Mouse (Mus musculus): ENCODE data around the gene Vmn2r42. TPM values are rescaled to one million over a fixed set of nuclear protein-coding genes. Genes with fewer than 3 reads are reported as not detected.
"Not testable (repeated sequence)": the region's sequence is repeated elsewhere in the genome, so short reads cannot be mapped to it uniquely, and the experiment has no call there.

Vmn2r42 gene
- not detected in 2 replicates for polyA plus RNA-seq (2015; fragmentation: Nextera tagmentation; extraction: Ambion mirVana)

DNA sequence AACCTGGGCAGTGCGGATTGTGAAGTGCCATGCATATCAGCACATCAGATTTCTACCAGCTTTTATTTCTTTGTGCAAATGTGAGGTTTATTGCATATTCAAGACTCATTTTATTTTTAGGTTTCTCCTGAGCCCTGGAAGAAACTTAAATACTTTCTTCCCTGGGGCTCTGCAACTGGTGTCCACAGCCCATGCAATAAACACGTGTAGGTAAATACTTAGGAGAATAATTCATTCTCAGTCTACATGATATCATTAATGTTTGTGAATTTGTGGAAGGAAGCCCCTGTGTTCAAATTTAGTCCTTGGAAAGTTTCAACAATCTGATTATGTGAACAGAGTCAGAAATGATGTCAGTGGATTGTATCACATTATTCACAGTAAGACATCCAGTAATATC, at the start of gene Vmn2r42:
Gene Vmn2r42, minus strand, starts transcription at position 101 of the 400 bp plus-strand sequence.
- H3K9ac ChIP-seq (replicated peaks; ENCODE audit: low read depth); DNase-seq (ENCODE audit: low spot score); ATAC-seq; H3K4me1 ChIP-seq (ENCODE audit: insufficient read depth, low read depth, low read length); H3K4me3 ChIP-seq (ENCODE audit: low read depth, low read length); H3K27ac ChIP-seq (ENCODE audit: low read length); H3K9me3 ChIP-seq (ENCODE audit: low read length); H3K36me3 ChIP-seq (ENCODE audit: insufficient read depth, low read length); H3K4me2 ChIP-seq (replicated peaks; ENCODE audit: low read depth, low read length); H3K27me3 ChIP-seq (replicated peaks; ENCODE audit: insufficient read depth, low read length): not testable (repeated sequence)
- no CpG with 5 or more reads among the region's 2 CpGs for WGBS

- H3K9ac ChIP-seq (replicated peaks; ENCODE audit: low read depth); H3K36me3 ChIP-seq (ENCODE audit: insufficient read depth, low read length); H3K27me3 ChIP-seq (replicated peaks; ENCODE audit: insufficient read depth, low read length); H3K4me2 ChIP-seq (replicated peaks; ENCODE audit: low read depth, low read length); ATAC-seq; H3K4me3 ChIP-seq (ENCODE audit: low read depth, low read length); H3K27ac ChIP-seq (ENCODE audit: low read length); DNase-seq (ENCODE audit: low spot score); H3K9me3 ChIP-seq (ENCODE audit: low read length); H3K4me1 ChIP-seq (ENCODE audit: insufficient read depth, low read depth, low read length): not testable (repeated sequence)
- no CpG with 5 or more reads among the region's 1 CpGs for WGBS
Observed at GRCm38 (mm10) chr7:8161554-8161953, 38.6 kb downstream of the Vmn2r42 start, which contains the start of gene Vmn2r41. Gene Vmn2r41 (minus strand): TSS chr7:8161654.

Other genes starting within 250 kb of the Vmn2r42 start
- not detected in 2 replicates for gene Vmn2r41, start 38.7 kb downstream of the Vmn2r42 start, polyA plus RNA-seq (2015; fragmentation: Nextera tagmentation; extraction: Ambion mirVana)
- not detected in 2 replicates for gene Vmn2r43, start 60.3 kb upstream of the Vmn2r42 start, polyA plus RNA-seq (2015; fragmentation: Nextera tagmentation; extraction: Ambion mirVana)
- gene Vmn2r44, start 183.0 kb upstream of the Vmn2r42 start, polyA plus RNA-seq (2015; fragmentation: Nextera tagmentation; extraction: Ambion mirVana): not detected in 2 replicates